Mouse (Mus musculus) ES-Bruce4 (cell line): Measurements from ENCODE around the gene E2f4.

ENCODE experiments used
- CTCF ChIP-seq: IDR thresholded peaks from one replicate; pipeline ENCODE4 v1.8.1; 2011; ENCODE audit warnings: low read depth, low read length
- EP300 ChIP-seq: IDR thresholded peaks from 2 replicates; pipeline ENCODE4 v1.6.1; 2011; ENCODE audit warnings: low read depth, low read length; ENCODE audit not compliant: insufficient read depth
- POLR2A ChIP-seq: IDR thresholded peaks from one replicate; pipeline ENCODE4 v1.8.1; 2011; ENCODE audit warnings: low read length; ENCODE audit not compliant: insufficient read depth

DNA sequence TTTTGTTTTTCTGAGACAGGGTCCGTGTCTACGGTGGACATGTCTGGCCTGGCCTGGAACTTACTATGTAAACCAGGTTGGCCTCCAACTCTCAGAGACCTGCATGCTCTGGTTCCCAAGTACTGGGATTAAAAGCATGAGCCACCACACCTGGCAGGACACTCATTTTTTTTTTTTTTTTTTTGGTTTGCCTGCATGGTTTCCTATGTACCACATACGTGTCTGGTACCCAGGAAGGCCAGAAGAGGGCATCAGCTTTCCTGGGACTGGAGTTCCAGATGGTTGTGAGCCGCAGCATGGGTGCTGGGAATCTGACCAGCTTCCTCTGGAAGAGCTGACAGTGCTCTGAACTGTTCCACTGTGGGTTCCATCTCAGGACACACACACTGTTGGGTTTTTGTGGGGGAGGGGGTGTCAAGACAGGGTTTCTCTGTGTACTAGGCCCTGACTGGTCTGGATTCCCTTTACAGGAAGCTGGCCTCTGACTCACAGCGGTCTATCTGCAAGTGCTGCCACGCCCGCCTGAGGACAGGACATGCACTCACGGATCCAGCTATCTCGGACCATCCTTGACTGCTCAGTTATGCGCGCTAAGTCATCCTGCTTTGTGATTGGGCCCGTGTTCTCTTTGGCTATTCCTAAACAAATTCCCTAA, 36.0 kb upstream of the E2f4 start:
- TF ChIP-seq CTCF (peak; percentile 4), EP300 (no peak), POLR2A (no peak)
